Mouse (Mus musculus) E14TG2a.4 (cell line): ENCODE measurements around the gene Rps6kc1.

Experiments
- H3K27me3 ChIP-seq: 2 replicates; pipeline ENCODE4 v1.6.1; 2014; ENCODE audit warnings: low read length, control low read depth; ENCODE audit not compliant: insufficient read depth
- H3K36me3 ChIP-seq: 2 replicates; pipeline ENCODE4 v1.6.1; 2014; ENCODE audit warnings: low read length, control low read depth; ENCODE audit not compliant: insufficient read depth
- H3K4me1 ChIP-seq: replicated peaks from 2 replicates; pipeline ENCODE4 v1.6.1; 2014; ENCODE audit warnings: low read depth, low read length, control low read depth
- H3K4me3 ChIP-seq: replicated peaks from 2 replicates; pipeline ENCODE4 v1.5.1; 2014; ENCODE audit warnings: mild to moderate bottlenecking, low read length
- H3K9me3 ChIP-seq: 2 replicates; pipeline ENCODE4 v1.6.1; 2014; ENCODE audit warnings: low read length, control low read depth
- CTCF ChIP-seq: conservative IDR thresholded peaks from 2 replicates; pipeline ENCODE4 v1.5.1; 2014; ENCODE audit warnings: low read length
- NANOG ChIP-seq: IDR thresholded peaks from 2 replicates; pipeline ENCODE4 v1.6.1; 2014; ENCODE audit warnings: borderline replicate concordance, low read length, mixed read lengths
- POU5F1 ChIP-seq: IDR thresholded peaks from 2 replicates; pipeline ENCODE4 v1.6.1; 2014; ENCODE audit warnings: low read length, borderline replicate concordance

Gene Rps6kc1

GRCm38 (mm10) chr1:190669099-190669498 is 242.5 kb downstream of the Rps6kc1 start:
- H3K27me3 ChIP-seq: peaks cover 19% of the 10 kb centered on the region
- peaks cover 11% of the 10 kb centered on the region; the same call in 1 of the 2 replicates for H3K4me1 ChIP-seq
- H3K4me3 ChIP-seq: no peak overlapping the region
- no peaks in the 10 kb centered on the region for H3K36me3 ChIP-seq
- no peaks in the 10 kb centered on the region for H3K9me3 ChIP-seq
- TF ChIP-seq POU5F1 (no peak), NANOG (no peak), CTCF (no peak)

GRCm38 (mm10) chr1:190667821-190668220 is 243.7 kb downstream of the Rps6kc1 start:
- Histone ChIP-seq H3K4me1 (peaks cover 11% of the 10 kb centered on the region; the same call in 1 of the 2 replicates), H3K27me3 (peaks cover 21% of the 10 kb centered on the region), H3K36me3 (no peaks in the 10 kb centered on the region), H3K9me3 (no peaks in the 10 kb centered on the region), H3K4me3 (no peak overlapping the region)
- TF ChIP-seq CTCF (no peak), POU5F1 (no peak), NANOG (no peak)

- Histone ChIP-seq H3K4me1 (peaks cover 11% of the 10 kb centered on the region; the same call in 1 of the 2 replicates), H3K9me3 (no peaks in the 10 kb centered on the region), H3K4me3 (no peak overlapping the region), H3K27me3 (peaks cover 21% of the 10 kb centered on the region), H3K36me3 (no peaks in the 10 kb centered on the region)
- no peak for TF ChIP-seq CTCF
- TF ChIP-seq NANOG: no peak
Observed at GRCm38 (mm10) chr1:190667326-190667725, 244.2 kb downstream of the Rps6kc1 start.

- H3K4me1 ChIP-seq: peaks cover 19% of the 10 kb centered on the region
Observed at GRCm38 (mm10) chr1:190665490-190665875, 246.1 kb downstream of the Rps6kc1 start.

GRCm38 (mm10) chr1:190664767-190665489 is 246.6 kb downstream of the Rps6kc1 start:
- no peak overlapping the region for H3K4me3 ChIP-seq
- H3K9me3 ChIP-seq: no peaks in the 10 kb centered on the region
- no peak for TF ChIP-seq NANOG
- no peak for TF ChIP-seq POU5F1
- TF ChIP-seq CTCF: no peak
- H3K27me3 ChIP-seq: peaks cover 32% of the 10 kb centered on the region
- peaks cover 19% of the 10 kb centered on the region for H3K4me1 ChIP-seq
- no peaks in the 10 kb centered on the region for H3K36me3 ChIP-seq

More at GRCm38 (mm10) chr1:190665490-190665875, 246.1 kb downstream of the Rps6kc1 start:
- TF ChIP-seq CTCF: no peak
- peak overlapping the region; percentile 56 for H3K4me3 ChIP-seq
- peaks cover 27% of the 10 kb centered on the region for H3K27me3 ChIP-seq
- no peaks in the 10 kb centered on the region for H3K36me3 ChIP-seq
- no peaks in the 10 kb centered on the region for H3K9me3 ChIP-seq

GRCm38 (mm10) chr1:190663996-190664395 is 247.6 kb downstream of the Rps6kc1 start:
- no peaks in the 10 kb centered on the region for H3K36me3 ChIP-seq
- H3K9me3 ChIP-seq: no peaks in the 10 kb centered on the region
- H3K4me3 ChIP-seq: no peak overlapping the region
- peaks cover 31% of the 10 kb centered on the region for H3K27me3 ChIP-seq
- H3K4me1 ChIP-seq: peaks cover 20% of the 10 kb centered on the region
- no peak for TF ChIP-seq NANOG
- no peak for TF ChIP-seq CTCF
- TF ChIP-seq POU5F1: no peak

GRCm38 (mm10) chr1:190662736-190663135 is 248.8 kb downstream of the Rps6kc1 start:
- peaks cover 32% of the 10 kb centered on the region for H3K27me3 ChIP-seq
- no peak for TF ChIP-seq CTCF
- TF ChIP-seq POU5F1: no peak
- TF ChIP-seq NANOG: no peak

GRCm38 (mm10) chr1:190661764-190662163 is 249.8 kb downstream of the Rps6kc1 start:
- Histone ChIP-seq H3K27me3 (peaks cover 34% of the 10 kb centered on the region), H3K4me3 (no peak overlapping the region), H3K4me1 (peaks cover 28% of the 10 kb centered on the region), H3K36me3 (no peaks in the 10 kb centered on the region), H3K9me3 (no peaks in the 10 kb centered on the region)
- TF ChIP-seq CTCF (no peak), NANOG (no peak), POU5F1 (no peak)

More at GRCm38 (mm10) chr1:190662736-190663135, 248.8 kb downstream of the Rps6kc1 start:
- H3K4me3 ChIP-seq: no peak overlapping the region
- H3K36me3 ChIP-seq: no peaks in the 10 kb centered on the region
- peaks cover 28% of the 10 kb centered on the region for H3K4me1 ChIP-seq
- H3K9me3 ChIP-seq: no peaks in the 10 kb centered on the region

- TF ChIP-seq POU5F1: no peak
- no peak for TF ChIP-seq CTCF
- no peak for TF ChIP-seq NANOG
- peaks cover 34% of the 10 kb centered on the region for H3K27me3 ChIP-seq
- no peaks in the 10 kb centered on the region for H3K9me3 ChIP-seq
Observed at GRCm38 (mm10) chr1:190661249-190661648, 250.3 kb downstream of the Rps6kc1 start.

More at GRCm38 (mm10) chr1:190661249-190661648, 250.3 kb downstream of the Rps6kc1 start:
- Histone ChIP-seq H3K4me1 (peaks cover 28% of the 10 kb centered on the region), H3K4me3 (no peak overlapping the region), H3K36me3 (no peaks in the 10 kb centered on the region)
